Mouse (Mus musculus) liver, adult 2 months (tissue): ENCODE data around the gene Wdr24.
A peak's percentile ranks its signal among the peaks of the same experiment; 100 is the strongest.

Experiments
- CTCF ChIP-seq: fragments of 200-500 bp; IDR thresholded peaks from 2 replicates; pipeline ENCODE4 v1.5.1; 2011; ENCODE audit warnings: low read depth, low read length, control low read depth
- POLR2A ChIP-seq: fragments of 200-500 bp; IDR thresholded peaks from 2 replicates; pipeline ENCODE4 v1.6.1; 2011; ENCODE audit warnings: low read length, control low read depth; ENCODE audit not compliant: insufficient read depth; ENCODE audit errors: extremely low read depth

DNA sequence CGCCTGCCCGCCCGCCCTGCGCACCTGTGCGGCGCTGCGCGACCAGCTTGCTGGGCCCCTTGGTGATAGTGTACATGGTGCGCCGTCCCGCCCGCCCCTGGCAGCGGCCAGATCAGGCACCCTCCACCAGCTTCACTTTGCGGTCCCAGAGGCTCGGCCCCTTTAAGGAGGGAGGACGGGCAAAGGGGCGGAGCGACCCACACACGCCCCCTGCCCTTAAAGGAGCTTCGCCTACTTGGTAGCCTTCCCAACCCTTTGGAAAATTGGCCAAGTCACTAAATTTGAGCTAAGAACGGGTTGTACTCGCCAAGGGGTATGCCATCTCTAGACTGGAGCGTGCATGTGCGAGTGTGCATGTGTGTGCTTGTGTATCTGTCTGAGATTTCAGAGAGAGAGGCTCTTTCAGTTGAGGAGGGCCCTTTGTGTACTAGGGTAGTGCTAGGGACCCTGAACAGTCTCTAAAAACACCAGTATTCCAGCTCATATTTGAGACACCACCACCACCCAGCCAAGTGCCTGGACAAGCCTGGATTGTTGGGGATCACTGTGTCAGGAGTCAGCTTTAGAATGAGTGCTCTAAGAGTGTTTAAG is 45.3 kb downstream of the Wdr24 start, which contains the start of gene Mcrip2:
- TF ChIP-seq POLR2A = peak; percentile 84
- TF ChIP-seq CTCF = no peak
